15 mouse cellular contexts compared by ENCODE assay signal in the genomic region with DNA sequence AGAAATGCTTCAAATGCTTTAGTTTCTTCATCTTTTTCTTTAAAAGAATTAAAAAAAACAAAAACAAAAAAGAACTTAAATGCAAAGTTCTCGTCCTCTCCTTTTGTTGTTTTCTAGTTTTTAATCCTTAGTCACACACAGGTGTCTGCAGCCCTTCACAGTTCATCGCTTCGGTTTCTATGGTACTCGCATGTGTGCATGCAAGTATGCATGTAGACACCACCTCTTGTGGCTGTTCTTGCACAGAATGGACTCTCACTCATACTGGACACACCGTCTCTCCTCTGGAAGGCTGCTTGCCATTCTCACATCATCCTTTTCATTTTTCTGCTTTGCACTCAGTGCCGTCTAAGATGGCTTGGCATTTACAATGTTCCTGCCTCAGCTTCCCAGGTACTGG.
"Had no signal": no experiment of that assay in that cellular context is flagged by ENCODE, and none has a peak within 500 bp of the region (broad histone marks: within the 10 kb centered on the region; RNA-seq: fewer than 3 reads in every experiment).

No protein-coding gene starts in this region.

- H3K4me3 ChIP-seq: midbrain, embryonic 12.5 days; myocyte; neural tube, embryonic 13.5 days; stomach, embryonic 15.5 days had no signal

- H3K9me3 ChIP-seq: midbrain, embryonic 12.5 days; neural tube, embryonic 13.5 days; stomach, embryonic 15.5 days had no signal

- H3K4me2 ChIP-seq: lung, embryonic 14.5 days; midbrain, embryonic 12.5 days; neural tube, embryonic 13.5 days; stomach, embryonic 15.5 days had no signal

- H3K9ac ChIP-seq: liver, embryonic 14.5 days; lung, embryonic 14.5 days; midbrain, embryonic 12.5 days; neural tube, embryonic 13.5 days; stomach, embryonic 15.5 days had no signal

- H3K27me3 ChIP-seq: midbrain, embryonic 12.5 days; neural tube, embryonic 13.5 days; stomach, embryonic 15.5 days had no signal

- H3K4me1 ChIP-seq: neural tube, embryonic 13.5 days; stomach, embryonic 15.5 days had no signal

- DNase-seq: lung, adult 18-20 months; lung, embryonic 14.5 days; lung, postnatal 10 days; lung, postnatal 4 days; midbrain, embryonic 14.5 days; right cerebral cortex, postnatal 14 days; thymus, adult 2 months; thymus, postnatal 25 days; thymus, postnatal 4 days had no signal

- H3K27ac ChIP-seq: liver, embryonic 14.5 days; midbrain, embryonic 12.5 days; neural tube, embryonic 13.5 days; stomach, embryonic 15.5 days; stomach, postnatal 0 days had no signal
